Mouse (Mus musculus): ENCODE measurements around the gene Rab44. TPM values are rescaled to one million over a fixed set of nuclear protein-coding genes. Genes with fewer than 3 reads are reported as not detected.

Gene Rab44
- total and polyA plus RNA-seq, 3 experiments: 0.23 to 0.70 TPM; not detected in 1

DNA sequence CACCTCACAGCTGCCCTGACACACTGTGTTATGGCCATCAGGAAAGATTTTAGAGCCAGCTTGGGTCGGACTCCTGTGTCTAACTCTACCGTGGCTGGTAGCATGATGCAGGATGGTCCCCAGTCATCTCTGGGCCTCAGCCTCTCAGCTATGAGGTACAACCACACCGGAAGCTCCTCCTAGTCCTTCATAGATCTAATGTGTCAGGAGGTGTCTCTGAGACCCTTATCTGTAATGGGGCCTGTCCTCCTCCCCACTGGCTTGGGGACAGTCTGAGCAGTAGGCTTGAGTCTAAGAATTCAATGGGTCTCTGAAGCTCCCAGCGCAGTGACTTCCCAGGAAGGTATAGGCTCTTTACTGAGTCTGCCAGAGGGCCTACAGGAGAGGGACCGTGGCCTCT lies 67.8 kb downstream of the Rab44 start:
- TF ChIP-seq EP300 (IDR thresholded peaks at IDR 0.05; ENCODE audit: insufficient read depth, low read depth, low read length) (no peak), POLR2A (IDR thresholded peaks at IDR 0.05; ENCODE audit: insufficient read depth, low read depth, low read length) (no peak), CTCF (IDR thresholded peaks at IDR 0.05) (no peak)
- H3K79me2 ChIP-seq (replicated peaks; ENCODE audit: control insufficient read depth, insufficient read depth, low read length): no peaks in the 10 kb centered on the region
- no peak for DNase-seq
- H3K4me1 ChIP-seq (ENCODE audit: control insufficient read depth, insufficient read depth, low read length): no peaks in the 10 kb centered on the region
- no peak overlapping the region for H3K9ac ChIP-seq (ENCODE audit: low read depth, low read length)
- 91% methylated on average over 5 of the region's 5 CpGs for WGBS
- intact Hi-C loops (cut with DNase I): no loop called here
- no peak overlapping the region for H3K27ac ChIP-seq
- H3K4me3 ChIP-seq: no peak overlapping the region
- H3K27me3 ChIP-seq (ENCODE audit: control insufficient read depth, insufficient read depth, low read length): no peaks in the 10 kb centered on the region
- no peaks in the 10 kb centered on the region for H3K36me3 ChIP-seq (ENCODE audit: control insufficient read depth, insufficient read depth, low read length)

- Histone ChIP-seq H3K79me2 (replicated peaks; ENCODE audit: control insufficient read depth, insufficient read depth, low read length) (no peaks in the 10 kb centered on the region), H3K27ac (no peak overlapping the region), H3K9ac (ENCODE audit: low read depth, low read length) (no peak overlapping the region), H3K27me3 (ENCODE audit: control insufficient read depth, insufficient read depth, low read length) (no peaks in the 10 kb centered on the region), H3K36me3 (ENCODE audit: control insufficient read depth, insufficient read depth, low read length) (no peaks in the 10 kb centered on the region), H3K4me1 (ENCODE audit: control insufficient read depth, insufficient read depth, low read length) (no peaks in the 10 kb centered on the region), H3K4me3 (no peak overlapping the region)
- no peak for TF ChIP-seq POLR2A (IDR thresholded peaks at IDR 0.05; ENCODE audit: insufficient read depth, low read depth, low read length)
- no peak for TF ChIP-seq CTCF (IDR thresholded peaks at IDR 0.05)
- no peak for TF ChIP-seq EP300 (IDR thresholded peaks at IDR 0.05; ENCODE audit: insufficient read depth, low read depth, low read length)
- intact Hi-C loops (cut with DNase I): no loop called here
- no peak for DNase-seq
- 71% methylated on average over 11 of the region's 11 CpGs for WGBS
Observed at GRCm38 (mm10) chr17:29183162-29183561, 69.2 kb downstream of the Rab44 start.

DNA sequence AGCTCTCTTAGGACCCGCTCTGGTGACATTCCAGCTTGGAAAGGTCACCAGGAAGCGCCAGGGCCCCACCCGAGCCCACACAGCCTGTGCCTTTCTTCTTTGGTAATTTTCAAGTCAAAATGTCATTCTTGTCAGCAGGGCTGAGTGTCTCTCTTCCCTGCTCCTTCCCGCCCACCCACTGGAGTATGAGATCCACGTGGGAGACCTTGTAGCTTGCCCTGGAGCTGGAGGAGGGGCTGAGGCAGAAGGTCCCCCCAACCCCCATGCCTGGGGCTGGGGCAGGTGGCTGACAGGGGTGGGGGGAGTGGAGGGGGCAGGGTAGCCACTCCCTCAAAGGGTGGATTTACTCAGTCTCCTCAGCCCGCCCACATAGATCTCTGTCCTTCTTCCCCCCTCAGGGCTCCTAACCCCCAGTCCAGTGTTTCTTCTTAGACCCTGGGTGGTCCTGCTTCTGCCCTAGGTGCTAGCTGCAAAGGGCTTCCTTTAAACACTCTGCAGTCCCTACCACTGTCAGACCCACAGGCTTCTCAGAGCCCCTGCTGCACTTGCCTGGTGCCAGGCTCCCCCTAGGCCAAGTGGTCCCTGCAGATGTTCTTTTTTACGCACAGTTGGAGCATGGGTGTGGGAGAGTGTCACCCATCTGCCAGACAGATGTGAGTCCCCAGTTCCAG lies 71.6 kb downstream of the Rab44 start:
- H3K27me3 ChIP-seq (ENCODE audit: control insufficient read depth, insufficient read depth, low read length): 0 out of 2 replicates have a peak, but pooled peaks cover 3% of the 10 kb centered on the region
- no peak for TF ChIP-seq CTCF (IDR thresholded peaks at IDR 0.05)
- no peak for TF ChIP-seq EP300 (IDR thresholded peaks at IDR 0.05; ENCODE audit: insufficient read depth, low read depth, low read length)
- TF ChIP-seq POLR2A (IDR thresholded peaks at IDR 0.05; ENCODE audit: insufficient read depth, low read depth, low read length): no peak
- no peaks in the 10 kb centered on the region for H3K36me3 ChIP-seq (ENCODE audit: control insufficient read depth, insufficient read depth, low read length)
- intact Hi-C loops (cut with DNase I): loop anchor here (2.0 kb wide), 1 partner anchor 53 kb away; the partner anchor contains the start of gene Cpne5
- DNase-seq: no peak
- H3K9ac ChIP-seq (ENCODE audit: low read depth, low read length): no peak overlapping the region
- 78% methylated on average over 7 of the region's 7 CpGs for WGBS
- H3K4me3 ChIP-seq: no peak overlapping the region
- H3K4me1 ChIP-seq (ENCODE audit: control insufficient read depth, insufficient read depth, low read length): no peaks in the 10 kb centered on the region
- no peak overlapping the region for H3K27ac ChIP-seq
- no peaks in the 10 kb centered on the region for H3K79me2 ChIP-seq (replicated peaks; ENCODE audit: control insufficient read depth, insufficient read depth, low read length)

- Histone ChIP-seq H3K4me1 (ENCODE audit: control insufficient read depth, insufficient read depth, low read length) (no peaks in the 10 kb centered on the region), H3K9ac (ENCODE audit: low read depth, low read length) (no peak overlapping the region), H3K27ac (no peak overlapping the region), H3K36me3 (ENCODE audit: control insufficient read depth, insufficient read depth, low read length) (no peaks in the 10 kb centered on the region), H3K79me2 (replicated peaks; ENCODE audit: control insufficient read depth, insufficient read depth, low read length) (no peaks in the 10 kb centered on the region), H3K27me3 (ENCODE audit: control insufficient read depth, insufficient read depth, low read length) (0 out of 2 replicates have a peak, but pooled peaks cover 3% of the 10 kb centered on the region), H3K4me3 (no peak overlapping the region)
- TF ChIP-seq EP300 (IDR thresholded peaks at IDR 0.05; ENCODE audit: insufficient read depth, low read depth, low read length) (no peak), POLR2A (IDR thresholded peaks at IDR 0.05; ENCODE audit: insufficient read depth, low read depth, low read length) (no peak), CTCF (IDR thresholded peaks at IDR 0.05) (no peak)
- intact Hi-C loops (cut with DNase I): no loop called here
- WGBS: 58% methylated on average over 10 of the region's 10 CpGs
- no peak for DNase-seq
Observed at GRCm38 (mm10) chr17:29186989-29187859, 73.3 kb downstream of the Rab44 start.

DNA sequence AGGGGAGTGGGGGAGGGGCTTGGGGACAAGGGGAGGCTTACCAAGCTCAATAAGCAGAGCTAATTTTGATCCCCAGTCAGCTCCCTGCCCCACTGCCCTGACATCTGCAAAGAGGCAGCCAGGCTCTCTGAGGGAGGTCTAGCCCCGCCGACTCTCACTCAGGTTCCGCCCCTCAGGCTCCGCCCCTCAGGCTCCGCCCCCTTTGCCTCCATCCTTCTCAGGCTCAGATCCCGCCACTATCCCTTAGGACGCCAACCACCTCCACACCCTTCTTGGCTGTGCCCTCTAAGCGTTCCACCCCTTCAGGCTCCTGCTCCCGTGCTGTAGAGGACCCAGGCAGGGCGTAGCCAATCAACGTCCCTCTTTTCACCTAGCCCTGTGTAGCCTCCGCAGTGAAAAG lies 75.0 kb downstream of the Rab44 start:
- WGBS: 14% methylated on average over 12 of the region's 12 CpGs
- Histone ChIP-seq H3K27me3 (ENCODE audit: control insufficient read depth, insufficient read depth, low read length) (0 out of 2 replicates have a peak, but pooled peaks cover 3% of the 10 kb centered on the region), H3K27ac (no peak overlapping the region), H3K4me3 (no peak overlapping the region), H3K9ac (ENCODE audit: low read depth, low read length) (no peak overlapping the region), H3K79me2 (replicated peaks; ENCODE audit: control insufficient read depth, insufficient read depth, low read length) (no peaks in the 10 kb centered on the region), H3K36me3 (ENCODE audit: control insufficient read depth, insufficient read depth, low read length) (no peaks in the 10 kb centered on the region), H3K4me1 (ENCODE audit: control insufficient read depth, insufficient read depth, low read length) (no peaks in the 10 kb centered on the region)
- DNase-seq: no peak
- TF ChIP-seq CTCF (IDR thresholded peaks at IDR 0.05): no peak
- no peak for TF ChIP-seq EP300 (IDR thresholded peaks at IDR 0.05; ENCODE audit: insufficient read depth, low read depth, low read length)
- no peak for TF ChIP-seq POLR2A (IDR thresholded peaks at IDR 0.05; ENCODE audit: insufficient read depth, low read depth, low read length)
- intact Hi-C loops (cut with DNase I): no loop called here

DNA sequence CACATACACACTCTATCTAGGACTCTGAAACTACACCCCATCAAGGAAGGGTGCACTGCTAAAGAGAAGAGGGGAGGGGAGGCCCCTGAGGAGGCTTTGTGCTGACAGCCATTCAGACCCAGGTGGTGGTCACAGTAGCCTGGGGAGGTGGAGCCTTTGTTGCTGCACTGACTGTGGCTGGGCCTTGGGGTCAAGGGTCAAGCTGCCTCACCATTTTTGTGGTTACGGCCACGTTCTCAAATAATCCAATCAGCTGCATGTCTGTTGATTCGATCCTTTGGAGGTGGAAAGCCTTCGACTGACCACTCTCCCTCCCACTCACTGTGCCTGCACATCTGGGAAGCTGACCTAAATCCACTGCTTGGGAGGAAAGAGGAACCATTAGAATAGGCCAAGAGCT lies 81.6 kb downstream of the Rab44 start:
- Histone ChIP-seq H3K27me3 (ENCODE audit: control insufficient read depth, insufficient read depth, low read length) (no peaks in the 10 kb centered on the region), H3K36me3 (ENCODE audit: control insufficient read depth, insufficient read depth, low read length) (no peaks in the 10 kb centered on the region), H3K9ac (ENCODE audit: low read depth, low read length) (no peak overlapping the region), H3K4me3 (no peak overlapping the region), H3K79me2 (replicated peaks; ENCODE audit: control insufficient read depth, insufficient read depth, low read length) (no peaks in the 10 kb centered on the region), H3K27ac (no peak overlapping the region), H3K4me1 (ENCODE audit: control insufficient read depth, insufficient read depth, low read length) (no peaks in the 10 kb centered on the region)
- WGBS: 73% methylated on average over 4 of the region's 4 CpGs
- intact Hi-C loops (cut with DNase I): no loop called here
- no peak for DNase-seq
- TF ChIP-seq CTCF (IDR thresholded peaks at IDR 0.05): no peak
- TF ChIP-seq POLR2A (IDR thresholded peaks at IDR 0.05; ENCODE audit: insufficient read depth, low read depth, low read length): no peak

Other genes with a start within 250 kb of the Rab44 start
- gene 4930539E08Rik, start 198.8 kb upstream of the Rab44 start, total RNA-seq (2021): not detected
- 0.08 and 0.23 TPM in 2 replicates for gene 4930539E08Rik, start 198.8 kb upstream of the Rab44 start, polyA plus RNA-seq (2012; rRNA removed)
- under 1 TPM in 1 of 2 experiments, not detected in 1; 0.52 TPM for gene Pxt1, start 170.3 kb upstream of the Rab44 start, total RNA-seq (2021)
- 0.14 and 0.29 TPM in 2 replicates for gene Pxt1, start 170.3 kb upstream of the Rab44 start, polyA plus RNA-seq (2012; rRNA removed)
- gene Kctd20, start 162.2 kb upstream of the Rab44 start, total RNA-seq (2021): 10 to 100 TPM; 55.7 to 55.8 TPM
- 23.8 and 44.7 TPM in 2 replicates for gene Kctd20, start 162.2 kb upstream of the Rab44 start, polyA plus RNA-seq (2012; rRNA removed)
- gene Stk38, start 106.2 kb upstream of the Rab44 start, total RNA-seq (2021): 10 to 100 TPM; 29.5 to 32.5 TPM
- 41.6 and 50.5 TPM in 2 replicates for gene Stk38, start 106.2 kb upstream of the Rab44 start, polyA plus RNA-seq (2012; rRNA removed)
- gene Srsf3, start 81.5 kb upstream of the Rab44 start, total RNA-seq (2021): 10 to 100 TPM; 64.5 to 84.9 TPM
- gene Srsf3, start 81.5 kb upstream of the Rab44 start, polyA plus RNA-seq (2012; rRNA removed): 84.5 and 104 TPM in 2 replicates
- gene Cdkn1a, start 23.2 kb upstream of the Rab44 start, total RNA-seq (2021): 100 to 1,000 TPM in 1 of 2 experiments, 10 to 100 TPM in 1; 56.4 to 156 TPM
- 30.4 and 37.3 TPM in 2 replicates for gene Cdkn1a, start 23.2 kb upstream of the Rab44 start, polyA plus RNA-seq (2012; rRNA removed)
- gene Cpne5, start 124.0 kb downstream of the Rab44 start, total RNA-seq (2021): 1 to 10 TPM; 4.4 to 5.2 TPM
- gene Cpne5, start 124.0 kb downstream of the Rab44 start, polyA plus RNA-seq (2012; rRNA removed): 10.7 and 11.2 TPM in 2 replicates
- 10 to 100 TPM; 28.4 to 31.1 TPM for gene Ppil1, start 150.0 kb downstream of the Rab44 start, total RNA-seq (2021)
- gene Ppil1, start 150.0 kb downstream of the Rab44 start, polyA plus RNA-seq (2012; rRNA removed): 33.2 and 41.7 TPM in 2 replicates
- 100 to 1,000 TPM; 264 to 318 TPM for gene BC004004, start 154.6 kb downstream of the Rab44 start, total RNA-seq (2021)
- gene BC004004, start 154.6 kb downstream of the Rab44 start, polyA plus RNA-seq (2012; rRNA removed): 184 and 264 TPM in 2 replicates
- 10 to 100 TPM; 24.1 to 40.7 TPM for gene Pi16, start 203.5 kb downstream of the Rab44 start, total RNA-seq (2021)
- gene Pi16, start 203.5 kb downstream of the Rab44 start, polyA plus RNA-seq (2012; rRNA removed): 63.1 and 73.5 TPM in 2 replicates
- 100 to 1,000 TPM; 186 to 203 TPM for gene Mtch1, start 233.8 kb downstream of the Rab44 start, total RNA-seq (2021)
- gene Mtch1, start 233.8 kb downstream of the Rab44 start, polyA plus RNA-seq (2012; rRNA removed): 234 and 293 TPM in 2 replicates
- gene Fgd2, start 246.8 kb downstream of the Rab44 start, total RNA-seq (2021): 1 to 10 TPM; 1.9 to 2.4 TPM
- gene Fgd2, start 246.8 kb downstream of the Rab44 start, polyA plus RNA-seq (2012; rRNA removed): 5.9 and 9.2 TPM in 2 replicates